Mouse (Mus musculus) embryo, embryonic 9.5 days (tissue): ENCODE results near the gene Dusp18.
"Not testable (repeated sequence)": the region's sequence is repeated elsewhere in the genome, so short reads cannot be mapped to it uniquely, and the experiment has no call there.

Experiments used
- DNase-seq: peaks from one replicate; pipeline ENCODE4 v3.0.0-alpha.2; 2017; ENCODE audit errors: extremely low spot score

Gene Dusp18

GRCm38 (mm10) chr11:3893970-3894369 is 1.1 kb upstream of the Dusp18 start:
- DNase-seq = no peak

DNA sequence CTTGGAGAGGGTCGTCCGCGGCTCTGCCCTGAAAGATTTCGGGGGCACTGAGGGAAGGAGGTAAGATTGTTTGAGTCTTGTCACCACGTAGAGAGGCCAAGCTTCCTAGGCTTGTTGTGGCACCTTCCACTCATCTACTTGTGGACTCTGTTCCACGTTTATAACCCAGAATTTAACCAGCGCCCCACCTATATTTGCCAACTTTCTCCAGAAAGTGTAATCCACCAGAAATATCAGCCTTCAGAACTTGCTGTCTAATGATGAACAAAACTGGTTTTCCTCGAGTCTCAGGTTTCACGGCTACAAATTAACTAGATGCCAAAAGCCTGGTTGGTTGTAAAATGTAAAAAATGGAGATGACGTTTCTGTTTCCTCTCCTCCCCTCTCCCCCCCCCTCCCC is 418 bp downstream of the Dusp18 start:
- no peak for DNase-seq

GRCm38 (mm10) chr11:3895933-3896332 is 893 bp downstream of the Dusp18 start:
- no peak for DNase-seq

GRCm38 (mm10) chr11:3900296-3900695 is 5.3 kb downstream of the Dusp18 start:
- no peak for DNase-seq

DNA sequence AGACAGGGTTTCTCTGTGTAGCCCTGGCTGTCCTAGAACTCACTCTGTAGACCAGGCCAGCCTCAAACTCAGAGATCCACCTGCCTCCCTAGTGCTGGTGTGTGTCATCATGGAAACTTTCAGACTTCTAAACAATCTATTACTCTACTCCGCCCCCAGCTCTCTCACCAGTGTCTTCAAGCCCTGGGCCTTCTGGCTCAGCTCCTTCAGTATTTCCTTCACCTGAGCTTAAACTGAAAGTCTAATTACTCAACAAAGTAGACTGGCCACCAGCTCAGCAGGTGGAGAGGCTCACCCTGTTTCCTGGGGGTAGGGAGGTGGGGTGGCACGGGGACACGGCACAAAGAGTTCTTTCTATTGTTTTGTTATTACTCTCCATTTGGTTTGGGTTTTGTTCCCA is 7.5 kb downstream of the Dusp18 start:
- DNase-seq = no peak

DNA sequence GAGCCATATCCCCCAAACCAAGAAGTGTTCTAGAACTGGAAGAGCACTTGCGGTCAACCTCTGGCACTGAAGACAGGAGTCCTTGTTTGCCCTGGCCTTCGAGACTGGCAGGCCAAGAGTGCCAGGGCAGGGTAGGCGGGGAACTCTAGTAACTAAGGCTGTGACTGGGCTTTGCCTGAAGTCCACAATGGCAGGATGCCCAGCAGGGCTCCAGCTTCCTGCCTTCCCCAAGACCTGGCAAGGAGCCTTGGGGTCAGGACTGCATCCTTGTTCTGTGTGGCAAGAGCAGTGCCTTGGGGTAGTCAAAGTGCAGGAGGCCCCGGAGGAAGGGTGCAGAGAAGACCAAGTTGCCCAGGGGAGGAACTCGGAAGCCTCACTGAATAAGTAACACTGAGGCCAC is 8.0 kb downstream of the Dusp18 start:
- no peak for DNase-seq

GRCm38 (mm10) chr11:3904673-3905072 is 9.6 kb downstream of the Dusp18 start:
- DNase-seq = no peak

- DNase-seq = no peak
Observed at GRCm38 (mm10) chr11:3905446-3905845, 10.4 kb downstream of the Dusp18 start.

GRCm38 (mm10) chr11:3909236-3909635 is 14.2 kb downstream of the Dusp18 start:
- no peak for DNase-seq

GRCm38 (mm10) chr11:3910513-3911310 is 15.7 kb downstream of the Dusp18 start:
- DNase-seq = no peak

DNA sequence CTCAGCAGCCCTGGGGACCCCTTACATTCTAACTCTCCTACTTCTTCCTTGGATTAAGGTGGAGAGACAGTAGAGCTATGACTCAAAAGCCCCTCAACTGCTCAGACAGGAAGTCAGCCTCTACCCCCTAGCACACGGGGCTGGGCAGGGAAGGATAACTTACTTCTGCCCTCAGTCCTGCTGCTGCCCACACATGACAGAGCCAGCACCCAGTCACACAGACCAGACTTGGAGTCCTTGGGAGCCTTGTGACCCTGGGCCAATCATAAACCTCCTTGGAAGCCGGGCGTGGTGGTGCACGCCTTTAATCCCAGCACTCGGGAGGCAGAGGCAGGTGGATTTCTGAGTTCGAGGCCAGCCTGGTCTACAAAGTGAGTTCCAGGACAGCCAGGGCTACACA is 16.4 kb downstream of the Dusp18 start:
- DNase-seq = not testable (repeated sequence)

DNA sequence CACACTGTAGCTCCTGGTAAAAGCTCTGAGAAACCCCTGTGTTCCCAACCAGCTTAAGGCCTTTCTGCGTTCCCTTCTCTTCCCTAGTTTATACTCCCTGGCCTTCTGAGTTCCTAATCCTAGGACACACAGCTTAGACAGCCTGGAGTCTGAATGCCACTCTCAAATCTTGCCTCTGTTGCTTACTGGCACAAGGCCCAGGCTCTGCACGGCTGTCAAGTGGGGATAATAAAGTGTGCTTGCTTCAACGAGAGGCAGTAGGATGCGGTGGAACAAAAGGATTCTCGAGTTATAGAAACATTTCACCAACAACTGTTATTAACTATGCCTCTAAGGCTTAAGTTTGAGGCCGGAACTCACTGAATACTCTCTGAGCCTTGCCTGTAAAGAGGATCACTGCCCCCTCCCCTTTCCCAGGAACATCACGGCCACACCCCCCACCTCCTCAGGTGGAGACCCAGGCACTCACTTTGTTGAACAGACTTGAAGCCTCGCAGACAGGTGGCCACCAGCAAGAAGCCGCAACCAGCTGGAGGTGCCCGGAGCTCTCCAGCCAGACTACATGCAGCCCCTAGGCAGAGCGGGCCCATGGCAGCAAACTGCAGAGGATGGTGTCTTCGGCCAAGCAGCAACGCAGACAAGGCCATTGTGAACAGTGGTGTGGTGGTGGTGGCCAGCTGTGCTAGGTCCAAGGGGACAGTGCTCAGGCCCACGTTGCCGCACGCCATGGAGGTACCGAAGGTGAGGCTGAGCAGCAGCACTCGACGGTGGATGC is 17.2 kb downstream of the Dusp18 start:
- DNase-seq = peak; percentile 13

- peak; percentile 35 for DNase-seq
Observed at GRCm38 (mm10) chr11:3912875-3913271, 17.8 kb downstream of the Dusp18 start.

- DNase-seq = peak; percentile 88
Observed at GRCm38 (mm10) chr11:3913316-3914108, 18.5 kb downstream of the Dusp18 start.

- peak; percentile 86 for DNase-seq
Observed at GRCm38 (mm10) chr11:3914109-3914840, 19.2 kb downstream of the Dusp18 start, which contains the start of gene Slc35e4. Slc35e4 (minus strand) TSS chr11:3914664.

- no peak for DNase-seq
Observed at GRCm38 (mm10) chr11:3918738-3919137, 23.7 kb downstream of the Dusp18 start.

DNA sequence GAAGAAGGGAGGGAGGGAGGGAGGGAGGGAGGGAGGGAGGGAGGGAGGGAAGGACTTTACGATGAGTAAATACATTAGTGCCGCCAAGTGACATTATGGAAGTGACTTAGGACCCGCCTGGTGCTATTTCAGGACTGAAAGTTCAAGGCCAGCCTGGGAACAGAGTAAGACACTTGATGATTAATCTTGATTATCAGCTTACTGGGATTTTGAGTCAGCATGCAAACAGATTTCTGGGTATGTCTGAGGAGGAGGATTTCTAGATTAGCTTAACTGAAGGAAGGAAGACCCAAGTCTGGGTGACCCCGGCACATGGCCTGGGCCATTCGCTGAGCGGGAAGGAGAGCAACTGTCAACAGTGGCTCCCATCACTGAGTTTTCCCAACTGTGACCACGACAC is 25.4 kb downstream of the Dusp18 start:
- no peak for DNase-seq

GRCm38 (mm10) chr11:3921281-3921850 is 26.3 kb downstream of the Dusp18 start:
- DNase-seq = peak; percentile 21

DNA sequence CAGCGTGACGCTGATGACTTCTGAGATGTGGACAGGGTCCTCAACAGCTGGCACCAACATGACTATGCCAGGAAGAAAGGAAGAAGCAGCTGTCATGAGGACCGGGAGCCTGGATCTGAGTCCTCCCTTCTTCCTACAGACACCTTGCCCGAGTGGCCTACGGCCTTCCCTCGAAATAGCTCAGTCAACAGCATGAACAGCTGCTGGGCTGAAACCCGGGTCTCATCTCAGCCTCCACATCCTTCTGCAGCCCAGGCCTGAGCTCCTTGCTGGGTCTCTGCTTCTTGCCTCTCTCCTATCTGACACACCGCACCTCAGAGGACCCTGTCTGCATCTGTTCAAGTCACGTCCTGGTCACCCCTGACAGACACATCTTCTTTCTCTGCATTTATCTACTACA is 27.1 kb downstream of the Dusp18 start:
- DNase-seq = no peak

DNA sequence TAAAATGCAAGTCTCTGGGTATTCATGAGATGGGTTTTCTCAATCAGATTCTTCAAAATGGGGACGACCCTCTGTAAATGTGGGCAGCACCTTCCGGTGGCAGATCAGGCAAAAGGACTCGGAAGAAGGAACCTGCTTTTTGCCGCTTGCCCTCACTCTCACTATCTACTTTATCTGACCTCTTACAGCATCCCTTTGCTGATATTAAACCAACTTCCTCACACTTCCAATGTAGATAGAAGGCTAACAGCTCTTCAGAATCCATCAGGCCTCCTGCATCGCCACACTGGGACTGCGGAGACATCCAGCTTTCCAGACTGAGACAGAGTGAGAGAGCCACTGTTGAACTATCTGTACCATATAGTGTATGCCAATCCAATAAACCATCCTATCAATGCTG is 27.7 kb downstream of the Dusp18 start:
- DNase-seq = no peak

GRCm38 (mm10) chr11:3925916-3926315 is 30.9 kb downstream of the Dusp18 start:
- no peak for DNase-seq
